Mouse (Mus musculus) CH12.LX (cell line): ENCODE data around the gene Pold1.

ENCODE experiments used
- CTCF ChIP-seq, 2 experiments: IDR thresholded peaks in 1 of 2; conservative IDR thresholded peaks in 1 of 2; 2 replicates each; pipeline ENCODE4 v1.5.1; 2011 to 2012; ENCODE audit warnings: low read depth in 2 of 2, low read length in 2 of 2, improper control_type of control experiment in 1 of 2, inconsistent platforms in 1 of 2, mild to moderate bottlenecking in 1 of 2, moderate library complexity in 1 of 2
- ZKSCAN1 ChIP-seq: IDR thresholded peaks from 2 replicates; pipeline ENCODE4 v1.6.1; 2012; ENCODE audit warnings: low read depth, inconsistent platforms, low read length, improper control_type of control experiment, borderline replicate concordance

DNA sequence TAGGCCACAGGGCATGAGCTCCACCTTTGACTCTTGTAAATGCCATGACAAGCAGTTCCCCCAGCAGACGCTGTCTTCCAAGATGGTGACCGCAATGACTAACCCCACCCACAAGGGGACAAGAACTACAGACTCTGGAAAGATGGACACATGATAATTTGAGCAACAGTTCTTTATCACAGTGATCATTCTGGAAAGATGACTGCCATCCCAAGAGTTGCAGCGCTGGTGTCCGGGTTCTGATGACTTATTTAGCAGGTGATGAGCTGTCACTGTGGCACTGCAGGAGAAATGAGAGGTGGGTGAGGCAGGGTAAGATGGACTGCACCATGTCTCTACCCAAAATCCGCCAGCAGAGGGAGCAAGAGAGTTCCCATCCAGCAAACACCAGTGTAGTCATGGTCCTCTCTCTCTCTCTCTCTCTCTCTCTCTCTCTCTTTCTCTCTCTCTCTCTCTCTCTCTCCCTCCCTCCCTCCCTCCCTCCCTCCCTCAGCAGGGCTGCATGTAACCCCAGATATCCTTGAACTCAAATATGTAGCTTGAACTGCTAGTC lies 47.0 kb downstream of the Pold1 start:
- TF ChIP-seq ZKSCAN1, result no peak
- peak; percentile 60 to 80; a peak in 3 of 4 replicates for TF ChIP-seq CTCF (conservative IDR thresholded peaks at IDR 0.05 in 1 of 2, IDR thresholded peaks at IDR 0.05 in 1 of 2; ENCODE audit: low read depth in 2 of 2, low read length in 2 of 2)
